Mouse (Mus musculus): ENCODE results near the gene Zc3h12a.

DNA sequence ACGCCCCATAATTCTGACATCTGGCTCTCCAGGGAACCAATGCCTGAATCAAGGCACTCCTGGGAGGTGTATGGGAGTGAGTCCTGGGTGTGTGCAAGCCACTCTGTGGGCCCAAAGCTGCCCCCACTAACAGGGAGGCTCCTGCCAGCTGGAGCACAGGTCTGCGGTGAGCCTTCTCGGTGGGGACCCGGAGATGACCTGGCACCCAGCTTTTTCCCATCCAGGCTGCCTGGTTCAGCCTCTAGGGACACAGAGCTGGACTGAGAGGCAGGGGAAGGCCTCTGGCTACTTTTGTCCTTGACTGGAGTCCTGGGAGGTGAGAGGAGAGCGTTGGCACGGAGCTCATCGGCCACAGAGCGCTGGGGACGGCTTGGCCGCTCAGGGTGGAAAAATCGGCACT, 7.9 kb downstream of the Zc3h12a start:
- TF ChIP-seq UBTF (IDR thresholded peaks at IDR 0.05; ENCODE audit: borderline replicate concordance, insufficient read depth, low read depth, low read length) (no peak), CTCF (IDR thresholded peaks at IDR 0.05 in 2 of 3, conservative IDR thresholded peaks at IDR 0.05 in 1 of 3; ENCODE audit: control insufficient read depth in 1 of 3, insufficient read depth in 1 of 3, low read depth in 2 of 3, low read length in 3 of 3, poor library complexity in 1 of 3, severe bottlenecking in 1 of 3) (no peak), ZC3H11A (IDR thresholded peaks at IDR 0.05; ENCODE audit: low read depth, low read length) (no peak), RCOR1 (IDR thresholded peaks at IDR 0.05; ENCODE audit: low read depth, low read length) (no peak), POLR2A (IDR thresholded peaks at IDR 0.05; ENCODE audit: control insufficient read depth in 1 of 2, insufficient read depth in 1 of 2, low read depth in 1 of 2, low read length in 2 of 2, poor library complexity in 1 of 2) (no peak), JUND (IDR thresholded peaks at IDR 0.05; ENCODE audit: low read depth, low read length) (no peak), MXI1 (IDR thresholded peaks at IDR 0.05; ENCODE audit: low read depth, low read length) (no peak), TAL1 (IDR thresholded peaks at IDR 0.05; ENCODE audit: low read length) (no peak)
